ENCODE assay signal across 7 mouse cellular contexts in the genomic region with DNA sequence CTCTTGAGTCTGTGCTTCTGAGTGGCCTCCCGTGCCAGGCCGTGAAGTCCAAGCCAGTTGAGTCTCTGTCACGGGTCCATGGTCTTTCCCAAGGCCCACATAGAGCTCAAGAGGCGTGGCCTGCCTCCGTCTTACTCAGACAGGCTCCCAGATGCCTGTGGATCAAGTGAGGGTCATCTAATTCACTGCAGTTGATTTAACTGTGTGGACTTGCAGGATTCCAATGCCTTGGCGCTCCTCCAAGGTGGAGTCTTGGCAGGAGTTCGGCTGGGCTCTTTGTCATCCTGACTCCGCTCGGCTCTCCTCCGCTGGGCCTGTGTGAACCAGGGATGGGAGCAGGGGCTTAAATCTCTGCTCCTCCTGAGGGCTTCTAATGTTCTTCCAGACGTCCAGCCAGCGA.
DNase-seq lines count a peak whose midpoint lies in the region; ATAC-seq and TF ChIP-seq lines count a peak whose summit lies in the region.

No protein-coding gene starts in this region.

- peaks cover 59% of the 10 kb centered on the region for H3K79me2 ChIP-seq in C2C12 (ENCODE audit: control insufficient read depth, insufficient read depth)

- TF ChIP-seq CTCF in C2C12 (IDR thresholded peaks at IDR 0.05; ENCODE audit: control insufficient read depth, insufficient read depth, insufficient read length): no peak

- ATAC-seq in embryonic facial prominence, embryonic 14.5 days (ENCODE audit: low read depth): peak; percentile 83
- peak; percentile 38; the same call in 1 of the 2 replicates for ATAC-seq in hindbrain, embryonic 13.5 days (ENCODE audit: low FRiP score)
- peak; percentile 85; the same call in 1 of the 2 replicates for ATAC-seq in neural tube, embryonic 14.5 days (ENCODE audit: low read depth)

- peak overlapping the region; percentile 40 for H3ac ChIP-seq in C2C12 (ENCODE audit: control insufficient read depth, insufficient read length, low read depth)

- H3K4me2 ChIP-seq in embryonic facial prominence, embryonic 14.5 days (ENCODE audit: low read depth, low read length): 0 out of 2 replicates have a peak overlapping the region, but pooled peaks have one; percentile 1
- H3K4me2 ChIP-seq in hindbrain, embryonic 13.5 days: no peak overlapping the region
- H3K4me2 ChIP-seq in neural tube, embryonic 14.5 days (ENCODE audit: low read depth, low read length): no peak overlapping the region

- H3K4me1 ChIP-seq in embryonic facial prominence, embryonic 14.5 days (ENCODE audit: control insufficient read depth, insufficient read depth, low read length): peaks cover 11% of the 10 kb centered on the region; the same call in 1 of the 2 replicates
- H3K4me1 ChIP-seq in hindbrain, embryonic 13.5 days (replicated peaks): peaks cover 24% of the 10 kb centered on the region
- H3K4me1 ChIP-seq in neural tube, embryonic 14.5 days (ENCODE audit: control insufficient read depth, insufficient read depth, low read length): peaks cover 3% of the 10 kb centered on the region; the same call in 1 of the 2 replicates

- WGBS in embryonic facial prominence, embryonic 14.5 days: 44% methylated on average over 12 of the region's 12 CpGs
- WGBS in hindbrain, embryonic 13.5 days: 45% methylated on average over 12 of the region's 12 CpGs
- WGBS in neural tube, embryonic 14.5 days: 26% methylated on average over 12 of the region's 12 CpGs

- H3K36me3 ChIP-seq in C2C12 (ENCODE audit: control insufficient read depth, insufficient read depth): peaks cover 53% of the 10 kb centered on the region
- peaks cover 69% of the 10 kb centered on the region for H3K36me3 ChIP-seq in embryonic facial prominence, embryonic 14.5 days (ENCODE audit: control insufficient read depth, insufficient read depth, low read length)
- peaks cover 68% of the 10 kb centered on the region for H3K36me3 ChIP-seq in hindbrain, embryonic 13.5 days
- H3K36me3 ChIP-seq in neural tube, embryonic 14.5 days (ENCODE audit: control insufficient read depth, insufficient read depth, low read length): peaks cover 13% of the 10 kb centered on the region

- intact Hi-C loops in left cerebral cortex, postnatal 14 days (cut with DNase I): loop anchor here (10.0 kb wide), 2 partner anchors 387 to 617 kb away; no protein-coding TSS in a partner anchor

- 0 out of 2 replicates have a peak overlapping the region, but pooled peaks have one; percentile 19 for H3K27ac ChIP-seq in embryonic facial prominence, embryonic 14.5 days (replicated peaks; ENCODE audit: low read depth, low read length)
- peak overlapping the region; percentile 48 for H3K27ac ChIP-seq in hindbrain, embryonic 13.5 days
- peak overlapping the region; percentile 39 for H3K27ac ChIP-seq in neural tube, embryonic 14.5 days (ENCODE audit: low read depth, low read length)

- no peak overlapping the region for H3K9ac ChIP-seq in embryonic facial prominence, embryonic 14.5 days (ENCODE audit: low read depth, low read length)
- no peak overlapping the region for H3K9ac ChIP-seq in hindbrain, embryonic 13.5 days
- H3K9ac ChIP-seq in neural tube, embryonic 14.5 days (replicated peaks; ENCODE audit: low read depth, low read length): no peak overlapping the region

- peaks cover 15% of the 10 kb centered on the region; the same call in 1 of the 2 replicates for H3K9me3 ChIP-seq in embryonic facial prominence, embryonic 14.5 days (ENCODE audit: control insufficient read depth, low read length)
- peaks cover 7% of the 10 kb centered on the region; the same call in 1 of the 2 replicates for H3K9me3 ChIP-seq in hindbrain, embryonic 13.5 days
- 0 out of 2 replicates have a peak, but pooled peaks cover 2% of the 10 kb centered on the region for H3K9me3 ChIP-seq in neural tube, embryonic 14.5 days (ENCODE audit: control insufficient read depth, low read length)

- H3K79me3 ChIP-seq in C2C12 (ENCODE audit: low read depth): peaks cover 27% of the 10 kb centered on the region

- DNase-seq in NIH3T3 (ENCODE audit: low read depth): peak; percentile 99
- DNase-seq in embryonic facial prominence, embryonic 14.5 days (ENCODE audit: low spot score): peak; percentile 93
- DNase-seq in left cerebral cortex, postnatal 14 days (ENCODE audit: low spot score in 2 of 2): peak; percentile 20 to 58
- no peak for DNase-seq in yolk sac, embryonic 10.5 days (ENCODE audit: low spot score)

- no peaks in the 10 kb centered on the region for H3K27me3 ChIP-seq in C2C12 (ENCODE audit: control insufficient read depth, insufficient read depth, insufficient read length)
- H3K27me3 ChIP-seq in embryonic facial prominence, embryonic 14.5 days (replicated peaks; ENCODE audit: control insufficient read depth, insufficient read depth, low read length): no peaks in the 10 kb centered on the region
- H3K27me3 ChIP-seq in hindbrain, embryonic 13.5 days: 0 out of 2 replicates have a peak, but pooled peaks cover 9% of the 10 kb centered on the region
- no peaks in the 10 kb centered on the region for H3K27me3 ChIP-seq in neural tube, embryonic 14.5 days (ENCODE audit: control insufficient read depth, insufficient read depth, low read length)

- H3K4me3 ChIP-seq in C2C12 (ENCODE audit: insufficient read depth, poor library complexity, severe bottlenecking): no peak overlapping the region
- H3K4me3 ChIP-seq in embryonic facial prominence, embryonic 14.5 days (ENCODE audit: low read depth, low read length): no peak overlapping the region
- H3K4me3 ChIP-seq in hindbrain, embryonic 13.5 days: no peak overlapping the region
- no peak overlapping the region for H3K4me3 ChIP-seq in neural tube, embryonic 14.5 days (ENCODE audit: low read depth, low read length)

TF ChIP-seq in C2C12, 6 proteins besides CTCF, POLR2A, EP300 and RAD21:
- peak; percentile 8 for TF ChIP-seq MYOD1 (IDR thresholded peaks at IDR 0.05; ENCODE audit: control insufficient read depth, insufficient read length, low read depth)
- TF ChIP-seq MAX (IDR thresholded peaks at IDR 0.05): no peak
